Mouse (Mus musculus) stomach, postnatal 0 days (tissue): ENCODE measurements at regions not wholly inside any gene's neighbourhood (a gene's known extent, or its start where the extent isn't known, plus 50 kb on each side); places are given as distances from the start of the nearest gene placed in this dataset.

ENCODE experiments used
- CTCF ChIP-seq: IDR thresholded peaks from 2 replicates; pipeline ENCODE4 v1.5.1; 2016; ENCODE audit warnings: antibody characterized with exemption, low read depth, mild to moderate bottlenecking, moderate library complexity
- EP300 ChIP-seq: optimal IDR thresholded peaks from 2 replicates; pipeline ENCODE3; 2016; ENCODE audit warnings: antibody characterized with exemption

DNA sequence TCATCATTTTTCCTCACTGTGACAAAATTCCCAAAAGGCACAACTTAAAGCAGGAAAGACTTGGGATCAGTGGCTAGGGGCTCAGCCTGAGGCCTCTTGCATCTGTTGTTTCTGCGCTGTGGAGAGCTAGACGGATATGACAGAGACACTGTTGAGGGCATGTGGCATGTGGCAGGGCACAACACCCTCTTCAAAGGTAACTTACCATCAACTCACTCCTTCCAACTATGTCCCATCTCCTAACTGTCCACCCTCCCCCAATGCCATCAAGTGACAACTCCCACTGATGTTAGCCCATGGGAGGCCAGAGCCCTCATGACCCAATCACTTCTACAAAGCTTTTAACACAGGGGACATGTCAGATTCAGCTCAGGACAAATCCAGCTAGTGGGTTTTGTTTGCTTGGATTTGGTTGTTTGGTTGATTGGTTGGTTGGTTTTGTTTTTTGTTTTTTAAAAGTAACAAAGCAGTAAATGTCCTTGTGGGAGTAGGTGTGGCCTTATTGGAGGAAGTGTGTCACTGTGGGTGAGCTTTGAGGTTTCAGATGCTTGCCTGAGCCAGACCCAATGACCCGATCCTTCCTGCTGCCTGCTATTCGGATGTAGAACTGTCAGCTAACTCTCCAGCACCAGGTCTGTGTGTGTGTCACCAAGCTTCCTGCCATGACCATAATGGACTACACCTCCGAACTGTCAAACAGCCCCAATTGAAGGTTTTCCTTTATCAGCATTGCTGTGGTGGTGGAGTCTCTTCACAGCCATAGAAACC is 53.2 kb upstream of the Lef1 start:
- no peak for TF ChIP-seq CTCF
- TF ChIP-seq EP300 = no peak
